Mouse (Mus musculus) neural tube, embryonic 10.5 days (tissue): Measurements from ENCODE around the gene Cpa4.
A peak's percentile ranks its signal among the peaks of the same experiment; 100 is the strongest.

Source experiments
- DNase-seq: peaks from one replicate; pipeline ENCODE4 v3.0.0-alpha.2; 2017; ENCODE audit warnings: low spot score; ENCODE audit errors: extremely low spot score

The Cpa4 gene

DNA sequence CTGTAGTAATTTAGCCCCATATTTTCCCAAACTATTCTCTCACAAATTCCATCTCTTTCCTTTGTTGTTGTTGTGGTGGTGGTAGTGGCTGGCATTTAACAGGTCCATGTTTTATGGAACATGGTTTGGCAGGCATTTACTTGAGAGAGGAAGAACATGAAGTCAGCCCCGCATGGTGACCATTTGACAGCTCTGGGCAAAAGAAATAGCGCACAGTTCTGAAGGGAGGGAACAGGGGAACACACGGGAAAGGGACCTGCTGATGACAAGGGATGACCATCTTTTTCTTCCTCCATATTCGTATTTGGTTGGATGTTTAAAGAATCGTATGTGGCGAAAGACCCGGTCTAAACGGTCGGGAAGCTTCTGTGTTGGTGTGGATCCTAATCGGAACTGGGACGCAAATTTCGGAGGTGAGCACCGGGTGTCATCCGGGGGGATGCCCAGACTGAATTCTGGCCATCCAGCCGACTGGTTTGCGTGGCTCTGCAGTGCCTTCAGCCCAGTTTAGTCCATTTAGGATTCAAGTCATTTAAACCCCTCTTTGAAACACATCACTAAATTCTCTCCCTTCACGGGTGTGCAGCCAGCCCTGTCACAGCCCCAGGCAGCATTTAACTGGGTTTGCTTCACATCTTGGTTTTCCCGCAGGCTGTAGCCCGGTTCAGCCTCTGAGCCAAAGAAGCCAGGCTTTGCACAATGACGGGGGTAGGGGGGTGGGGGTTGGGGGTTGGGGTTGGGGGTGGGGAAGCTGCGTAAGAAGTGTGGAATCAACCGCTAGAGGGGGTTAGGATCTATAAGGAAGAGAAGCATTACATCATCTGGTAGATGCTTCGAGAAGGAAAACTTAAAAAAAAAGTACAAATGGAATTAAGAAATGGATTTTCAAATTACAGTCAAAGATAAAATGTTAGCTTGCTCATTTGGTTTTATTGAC is 16.3 kb upstream of the Cpa4 start:
- peak; percentile 58 for DNase-seq

DNA sequence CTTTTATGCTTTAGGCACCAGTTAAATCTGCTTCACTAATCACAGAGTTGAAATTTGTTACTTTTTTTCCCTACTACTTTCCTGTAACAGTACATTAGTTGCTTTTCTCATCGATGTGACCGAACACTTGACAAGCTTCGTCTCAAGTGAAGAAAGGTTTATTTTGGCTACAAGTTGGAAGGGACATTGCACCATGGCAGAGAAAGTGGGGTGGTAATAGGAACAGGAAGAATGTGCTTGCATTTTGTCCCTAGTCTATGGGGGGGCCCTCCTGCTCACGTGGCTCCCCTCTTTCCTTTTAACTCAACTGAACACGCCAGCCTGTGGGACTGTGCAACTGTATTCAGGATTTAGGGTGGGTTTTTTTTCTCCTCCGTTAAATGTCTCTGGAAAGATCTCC is 15.5 kb upstream of the Cpa4 start:
- no peak for DNase-seq

DNA sequence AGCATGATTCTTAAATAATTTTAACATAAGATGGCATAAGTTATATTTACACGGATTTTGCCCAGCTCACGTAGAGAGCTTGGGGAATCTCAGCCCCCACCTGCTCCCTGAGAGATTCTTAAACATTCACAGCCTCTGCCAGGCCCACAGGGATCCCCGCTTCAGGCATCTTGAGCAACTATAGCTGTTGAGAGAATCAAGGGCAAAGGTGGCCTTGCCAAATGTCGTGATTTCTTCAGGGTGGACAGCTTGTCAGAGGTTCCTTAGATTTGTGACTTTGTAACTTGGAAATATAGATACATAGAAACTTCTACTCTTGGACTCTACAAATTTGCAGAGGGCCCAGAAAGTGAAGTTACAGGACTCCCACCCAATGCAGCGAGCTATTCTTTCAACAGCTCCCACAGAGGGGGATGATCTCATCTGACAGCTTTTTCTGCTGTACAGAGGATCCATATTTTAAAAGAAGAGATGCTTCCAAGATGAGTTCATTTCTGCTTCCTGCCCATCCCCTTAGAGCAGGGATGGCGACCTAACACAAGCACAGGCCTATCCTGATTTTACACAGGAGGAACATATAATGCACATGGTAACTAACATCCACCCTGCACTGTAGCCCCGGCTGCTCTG is 14.7 kb upstream of the Cpa4 start:
- no peak for DNase-seq

DNA sequence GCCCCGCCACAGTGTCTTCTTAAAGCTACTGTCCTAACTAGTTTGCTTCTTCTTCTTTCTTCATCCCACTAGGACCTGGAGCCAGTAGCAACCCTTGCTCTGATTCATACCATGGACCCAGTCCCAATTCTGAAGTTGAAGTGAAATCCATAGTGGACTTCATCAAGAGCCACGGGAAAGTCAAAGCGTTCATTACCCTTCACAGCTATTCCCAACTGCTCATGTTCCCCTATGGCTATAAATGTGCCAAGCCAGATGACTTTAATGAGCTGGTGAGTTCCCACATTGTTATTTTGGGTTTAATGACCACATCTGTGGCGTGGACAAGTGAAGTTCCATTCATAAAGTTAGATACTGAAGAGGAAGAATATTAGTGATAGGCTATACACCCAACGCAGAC is 14.1 kb upstream of the Cpa4 start:
- no peak for DNase-seq

DNA sequence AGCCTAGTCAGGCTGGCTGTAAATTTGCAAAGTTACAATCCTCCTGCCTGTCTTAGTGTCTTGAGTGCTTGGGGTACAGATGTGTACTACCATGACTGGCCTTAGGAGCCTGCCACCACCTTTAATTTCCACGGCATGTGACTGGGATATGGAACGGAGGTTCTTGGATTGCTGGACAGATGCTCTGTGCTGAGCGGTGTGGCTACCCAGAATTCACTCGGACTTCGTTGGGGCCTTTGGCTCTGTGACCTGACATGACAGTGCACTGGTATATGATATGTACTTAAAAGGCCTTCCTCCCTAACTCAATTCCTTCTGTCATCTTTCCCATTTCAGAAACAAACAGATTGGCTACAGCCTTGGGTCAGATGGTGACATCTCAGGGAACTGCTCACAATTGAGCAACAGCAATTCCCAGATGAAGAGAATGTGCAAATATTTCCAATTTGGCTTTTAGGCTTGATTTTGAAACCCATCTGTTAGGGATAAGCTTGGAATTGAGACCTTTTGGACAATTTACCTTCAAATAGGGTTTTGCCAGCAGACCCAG is 13.5 kb upstream of the Cpa4 start:
- no peak for DNase-seq

DNA sequence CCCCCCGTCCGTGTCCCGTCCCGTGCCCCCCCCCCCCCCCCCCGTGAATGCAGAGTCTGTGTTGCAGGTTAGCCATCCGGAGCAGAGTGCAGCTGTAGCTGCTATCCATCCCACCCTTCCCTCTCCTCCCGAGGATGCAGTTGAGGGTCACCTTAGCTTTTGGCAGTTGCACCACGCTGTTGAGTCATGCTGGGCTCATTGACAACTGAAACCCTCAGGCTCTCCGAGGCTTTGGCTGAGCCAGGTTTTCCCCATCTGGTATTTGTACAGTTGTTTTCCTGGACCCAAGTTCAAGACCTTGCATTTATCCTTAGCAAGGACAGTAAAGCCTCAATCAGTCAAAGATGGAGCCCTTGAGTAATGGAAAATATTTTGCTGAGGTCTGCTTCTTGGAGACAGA is 12.1 kb upstream of the Cpa4 start:
- no peak for DNase-seq

DNA sequence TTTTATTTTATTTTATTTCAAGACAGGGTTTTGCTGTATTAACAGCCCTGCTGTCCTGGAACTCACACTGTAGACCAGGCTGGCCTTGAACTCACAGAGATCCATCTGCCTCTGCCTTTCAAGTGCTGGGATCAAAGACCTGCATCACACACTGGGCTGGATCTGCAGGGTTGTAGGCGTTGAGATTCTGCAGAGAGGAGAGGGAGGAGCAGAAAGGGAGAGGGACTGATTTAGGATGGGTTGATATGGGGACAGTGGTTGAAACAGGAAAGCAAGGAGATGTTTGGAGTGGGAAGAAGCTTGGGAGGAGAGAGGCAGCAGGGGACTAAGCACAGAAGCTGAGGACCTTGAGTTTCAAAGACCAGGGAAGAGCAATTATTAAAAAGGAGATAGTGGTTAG is 8.4 kb upstream of the Cpa4 start:
- DNase-seq: no peak

DNA sequence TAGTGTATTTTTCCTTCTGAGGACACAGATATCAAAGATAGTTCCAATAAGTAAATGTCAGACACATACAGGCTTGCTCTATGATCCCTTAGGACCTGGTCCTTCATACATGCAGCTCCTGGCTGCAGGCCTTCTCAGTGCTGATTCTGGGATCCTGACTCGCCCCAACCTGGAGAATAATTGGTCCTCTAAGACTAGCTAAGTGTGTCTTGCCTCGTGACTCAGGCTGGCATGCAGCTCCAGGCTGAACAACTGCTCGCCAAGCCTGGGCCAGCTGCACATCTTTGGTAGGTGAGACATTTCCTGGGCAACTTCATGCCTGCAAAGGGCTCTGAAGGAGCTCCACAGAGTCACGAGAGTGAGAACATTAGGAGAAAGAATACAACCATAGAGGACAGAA is 6.0 kb upstream of the Cpa4 start:
- DNase-seq: no peak

DNA sequence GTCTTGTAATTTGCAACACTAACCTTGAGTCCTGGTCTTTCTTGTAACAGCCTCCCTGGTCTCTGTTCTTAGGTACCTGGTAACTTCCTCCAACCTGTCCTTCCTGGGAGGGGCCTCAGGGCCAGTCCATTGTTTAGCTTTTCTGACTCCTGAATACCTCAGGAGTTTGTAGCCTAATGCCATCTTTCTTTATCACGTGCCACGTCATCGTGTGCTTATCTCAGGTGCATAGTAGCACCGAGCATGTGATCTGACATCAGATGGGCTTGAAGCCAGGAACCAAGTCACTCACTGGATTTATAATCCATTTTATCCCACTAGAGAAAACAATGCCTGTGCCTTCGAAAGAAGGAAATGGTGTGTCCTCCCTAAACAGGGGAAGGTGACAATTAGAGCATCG is 4.6 kb upstream of the Cpa4 start:
- DNase-seq: no peak

DNA sequence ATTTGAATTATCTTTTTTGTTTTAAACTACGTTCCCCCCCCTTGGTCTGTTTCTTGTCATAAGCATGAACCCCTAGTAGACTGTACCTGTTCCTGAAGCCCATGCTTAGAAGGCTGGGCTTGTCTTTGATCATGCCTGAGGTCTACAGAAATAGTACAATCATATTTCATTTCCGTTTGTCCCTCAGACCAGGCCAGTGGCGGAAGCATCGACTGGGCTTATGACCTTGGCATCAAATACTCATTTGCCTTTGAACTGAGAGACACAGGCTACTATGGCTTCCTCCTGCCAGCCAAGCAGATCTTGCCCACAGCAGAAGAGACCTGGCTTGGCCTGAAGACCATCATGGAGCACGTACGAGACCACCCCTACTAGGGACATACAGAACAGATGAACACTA is 4.1 kb upstream of the Cpa4 start:
- DNase-seq: no peak

DNA sequence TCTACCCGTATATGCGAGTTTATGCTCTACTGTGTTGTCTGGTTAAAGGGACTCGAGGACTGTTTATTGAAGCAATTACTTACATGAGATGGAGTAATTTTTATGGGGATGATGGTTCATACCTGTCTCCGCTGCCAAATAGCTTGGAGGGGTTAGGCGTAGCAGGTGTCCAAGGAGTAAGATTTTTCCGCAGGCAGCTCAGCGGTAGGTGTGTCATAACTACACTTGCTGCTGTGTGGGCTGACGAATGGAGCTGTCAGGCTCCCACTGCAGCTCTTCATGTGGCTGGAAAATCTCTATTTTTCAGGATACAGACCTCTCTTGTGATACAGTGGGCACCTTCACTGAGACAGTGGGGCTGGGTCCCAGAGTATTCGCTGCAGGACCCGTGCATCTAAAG is 1.2 kb downstream of the Cpa4 start:
- DNase-seq: no peak

DNA sequence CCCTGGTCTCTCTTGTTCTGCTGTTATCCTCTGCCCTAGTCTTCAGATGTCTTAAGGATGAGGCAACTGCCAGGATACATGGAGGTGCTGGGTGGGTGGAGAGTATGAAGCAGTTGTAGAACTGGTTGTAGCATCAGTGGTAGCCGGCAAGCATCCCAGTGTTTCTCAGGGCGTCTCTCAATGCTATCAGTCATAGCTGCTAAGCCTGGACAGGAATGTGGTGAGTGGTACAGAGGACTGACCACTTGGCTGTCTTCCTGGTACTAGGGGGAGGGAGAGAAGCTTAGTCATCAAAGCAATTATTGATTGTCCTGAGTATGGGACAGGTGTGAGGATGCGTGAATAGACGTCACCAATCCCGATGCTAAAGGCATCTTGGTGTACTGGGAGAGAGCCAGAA is 1.8 kb downstream of the Cpa4 start:
- no peak for DNase-seq

DNA sequence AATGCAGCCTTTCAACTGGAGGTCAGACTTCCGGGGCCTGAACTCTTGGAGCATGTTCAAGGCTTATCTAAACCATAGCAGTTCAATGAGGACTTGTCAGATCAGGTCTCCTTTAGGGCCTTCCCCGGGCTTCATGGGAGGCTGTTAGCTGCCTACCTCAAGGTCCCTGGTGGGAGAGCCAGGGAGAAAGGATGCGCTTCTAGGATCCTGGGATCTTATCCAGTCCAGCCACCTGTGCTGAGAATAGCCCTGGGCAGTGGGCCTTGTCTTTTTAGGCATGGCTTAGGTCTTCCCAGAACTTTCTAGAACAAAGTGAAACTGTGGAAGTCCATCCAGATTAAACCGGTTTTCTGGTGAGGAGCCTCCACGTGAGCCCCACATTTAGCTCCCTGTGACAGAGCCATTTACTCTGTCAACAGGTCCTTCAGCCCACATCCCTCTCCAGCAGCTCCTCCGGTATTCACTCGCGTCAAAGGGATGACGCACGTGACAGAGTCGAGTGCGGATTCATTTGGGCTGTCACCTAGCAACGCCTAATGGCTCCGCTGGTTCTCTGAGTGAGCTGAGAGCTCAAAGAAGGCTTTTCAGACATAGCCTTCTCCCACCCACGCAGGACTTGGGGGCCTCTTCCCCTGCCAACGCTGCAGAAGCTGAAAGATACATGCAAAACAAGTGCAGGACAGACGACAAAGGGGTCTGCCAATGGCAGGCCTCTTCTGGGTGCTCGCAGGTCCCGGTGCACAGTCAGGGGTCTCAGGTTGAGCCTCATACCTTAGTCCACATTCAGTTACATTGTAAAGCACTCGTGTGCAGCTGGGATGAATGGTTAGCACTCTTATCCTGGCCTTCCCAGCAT is 4.5 kb downstream of the Cpa4 start:
- peak; percentile 63 for DNase-seq

DNA sequence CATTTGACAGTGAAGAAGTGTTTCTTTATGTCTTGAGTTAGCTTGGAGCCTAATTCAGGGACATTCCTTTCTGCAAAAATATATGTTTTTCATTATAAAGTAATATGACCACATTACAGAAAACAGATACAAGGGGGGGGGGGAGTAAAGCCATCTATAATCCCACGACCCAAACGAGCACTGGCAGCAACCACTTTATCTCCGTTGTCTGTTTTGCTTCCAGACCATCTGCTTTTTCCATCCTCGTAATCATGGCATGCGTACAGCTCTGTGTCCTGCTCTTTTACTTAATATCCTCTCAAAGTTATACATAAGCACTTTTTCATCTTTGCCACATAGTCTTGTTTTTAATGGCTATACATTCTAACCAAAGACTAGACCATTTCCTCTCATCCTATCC is 5.2 kb downstream of the Cpa4 start:
- no peak for DNase-seq

DNA sequence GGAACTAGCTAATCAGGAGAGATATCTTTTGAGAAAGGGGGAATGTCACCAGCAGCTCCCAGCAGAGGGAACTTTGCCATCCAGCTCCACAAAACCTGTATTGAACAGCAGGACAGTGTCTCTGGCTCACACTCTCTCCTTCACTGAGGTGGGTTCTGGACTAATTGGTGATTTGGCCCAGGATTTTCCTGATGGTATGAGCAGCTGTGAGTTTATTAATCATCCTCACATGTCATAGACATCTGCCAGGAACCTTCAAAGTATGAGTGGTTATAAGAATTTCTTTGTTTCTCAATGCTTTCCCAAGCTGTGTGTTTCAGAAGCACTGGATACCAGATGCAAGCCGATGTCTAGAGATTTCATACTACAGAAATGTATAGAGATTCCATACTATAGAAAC is 6.8 kb downstream of the Cpa4 start:
- DNase-seq: no peak

DNA sequence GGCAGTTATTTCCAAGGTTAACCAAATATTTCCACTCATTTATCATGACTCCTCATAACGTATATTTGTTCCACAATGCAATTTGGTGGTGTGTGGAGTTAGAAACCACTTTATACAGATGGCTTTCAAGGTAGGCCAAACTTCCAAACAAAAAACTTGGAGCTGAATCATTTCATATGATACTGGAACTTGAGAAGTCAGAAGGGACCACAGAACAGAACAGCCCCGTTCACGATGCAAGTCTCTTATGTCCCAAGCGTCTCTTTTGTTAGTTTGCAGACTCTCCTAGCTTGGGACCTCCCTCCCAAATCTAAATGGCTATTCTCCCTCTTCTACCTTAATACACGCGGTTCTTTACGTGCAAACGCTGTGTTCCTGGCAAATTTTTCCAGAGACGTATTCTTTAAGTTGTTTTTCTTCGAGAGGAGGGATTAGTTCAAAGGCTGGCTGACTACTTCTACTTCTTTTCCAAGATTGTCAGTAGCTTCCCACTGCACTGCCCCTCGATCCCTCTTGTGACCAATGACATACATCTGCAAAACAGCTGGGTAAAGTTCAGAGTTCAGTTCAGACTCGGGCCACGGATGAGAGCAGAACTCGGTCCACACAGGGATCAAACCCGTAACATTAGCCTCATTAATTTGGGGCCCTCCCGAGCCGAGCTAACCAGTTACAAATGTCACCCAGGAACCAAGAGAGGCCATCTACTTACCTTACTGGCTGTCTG is 8.5 kb downstream of the Cpa4 start:
- peak; percentile 49 for DNase-seq

DNA sequence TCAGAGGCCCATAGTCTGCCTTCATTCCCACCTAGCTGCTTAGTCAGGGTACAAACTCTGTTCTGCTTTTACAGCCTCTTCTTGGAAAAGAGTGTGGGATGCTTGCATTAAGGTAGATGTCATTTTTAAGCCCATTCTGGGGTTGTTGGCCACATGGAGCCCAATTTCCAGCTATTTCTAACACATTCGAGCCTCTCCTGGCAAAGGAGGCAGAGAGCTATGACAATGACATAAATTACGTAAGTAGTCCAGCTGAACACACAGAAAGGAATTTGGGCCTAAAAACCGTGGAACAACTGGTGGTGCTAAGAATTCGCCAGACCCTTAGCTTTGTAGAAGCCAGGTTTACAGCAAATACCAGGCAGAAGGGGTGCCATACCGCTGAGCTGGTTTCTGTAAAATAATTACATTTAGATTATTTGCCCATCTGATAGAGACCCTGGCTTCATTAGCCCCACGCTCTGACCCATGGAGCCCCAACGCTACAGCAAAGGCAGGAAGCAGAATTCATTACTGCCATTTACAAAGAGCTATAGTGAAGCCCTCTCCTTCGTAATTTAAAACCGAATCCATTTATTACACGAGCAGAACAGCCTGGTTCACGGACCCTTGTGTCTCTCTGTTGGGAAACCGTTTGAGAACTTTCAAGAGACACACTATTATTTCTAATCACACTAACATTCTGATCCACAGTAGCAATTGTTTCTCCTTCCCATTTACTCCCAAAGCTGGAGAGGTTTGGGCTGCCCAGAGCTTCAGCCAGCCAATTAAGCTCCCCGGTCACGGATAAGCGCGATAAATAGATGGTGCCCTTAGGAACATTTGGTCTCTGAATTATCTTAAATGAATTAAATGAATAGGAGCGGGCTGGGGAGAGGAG is 12.0 kb downstream of the Cpa4 start:
- no peak for DNase-seq

DNA sequence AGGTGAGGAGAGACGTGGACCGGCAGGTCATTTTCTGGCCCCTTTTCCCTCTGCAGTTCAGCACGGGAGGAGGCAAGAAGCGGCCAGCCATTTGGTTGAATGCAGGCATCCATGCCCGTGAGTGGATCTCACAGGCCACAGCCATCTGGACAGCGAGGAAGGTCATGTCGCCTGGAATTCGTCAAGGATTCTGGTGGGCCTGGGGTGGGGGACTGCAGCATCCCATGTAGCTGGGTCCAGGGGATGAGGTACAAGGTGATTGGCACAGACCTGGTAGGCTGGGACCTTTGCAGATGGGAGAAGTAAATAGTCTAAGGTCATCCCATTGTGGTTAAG is 12.6 kb downstream of the Cpa4 start:
- no peak for DNase-seq

DNA sequence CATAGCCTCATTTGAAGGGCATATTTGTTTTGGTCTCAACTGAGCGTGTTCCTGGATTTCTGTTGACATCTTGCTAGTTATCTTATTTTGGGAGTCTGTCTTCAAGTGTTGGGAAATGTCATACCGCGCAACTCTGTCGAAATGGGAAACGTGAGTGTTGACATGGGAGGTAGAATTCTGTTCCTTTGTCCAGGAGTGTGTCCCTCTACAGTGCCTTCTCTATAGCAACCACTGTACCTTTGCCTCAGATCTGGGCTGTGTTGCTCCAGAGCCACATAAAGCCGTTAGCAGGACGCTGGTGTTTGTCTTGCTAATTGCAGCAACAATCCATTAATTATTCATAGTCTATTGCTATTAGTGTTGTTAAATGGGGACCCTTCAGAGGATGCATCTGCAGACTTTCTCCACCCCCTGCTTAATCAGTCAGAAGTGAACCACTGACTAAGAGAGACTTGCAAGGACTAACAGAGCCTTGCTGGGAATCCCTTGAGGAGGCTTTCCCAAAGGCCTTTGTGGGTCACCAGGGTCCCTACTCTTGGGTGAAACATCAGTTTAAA is 18.8 kb downstream of the Cpa4 start:
- DNase-seq: no peak

DNA sequence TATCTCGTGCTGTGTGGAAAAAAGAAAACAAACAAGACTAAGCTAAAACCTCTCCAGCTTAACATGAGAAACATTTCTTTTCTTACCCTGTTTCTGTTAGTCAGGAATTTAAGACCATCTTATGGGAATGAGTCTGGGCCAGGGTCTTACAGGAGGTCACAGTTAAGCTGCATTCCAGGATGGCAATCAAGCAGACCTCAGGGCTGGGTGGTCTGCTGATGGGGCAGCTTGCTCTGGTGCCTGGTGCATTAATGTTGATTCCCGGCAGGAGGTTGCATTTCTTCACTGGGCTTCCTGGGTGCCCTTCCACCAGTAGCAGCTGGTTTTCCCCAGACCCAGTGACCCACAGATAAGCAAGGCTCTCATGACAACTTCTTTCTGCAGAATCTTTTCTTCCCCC is 21.6 kb downstream of the Cpa4 start:
- DNase-seq: no peak
